Mouse (Mus musculus) heart, embryonic 13.5 days (tissue): ENCODE results near the gene Itpr1. TPM values are rescaled to one million over a fixed set of nuclear protein-coding genes. Genes with fewer than 3 reads are reported as not detected.

Experiments
- ATAC-seq: fragments of 200-750 bp; cut with Nextera tagmentation; 2 replicates; pipeline ENCODE4 v1.8.0; 2017; ENCODE audit warnings: moderate TSS enrichment; ENCODE audit not compliant: insufficient number of reproducible peaks, low FRiP score, low TSS enrichment; ENCODE audit errors: extremely low read depth
- H3K27ac ChIP-seq: fragments of 300-500 bp; sonication (generic); replicated peaks from 2 replicates; pipeline ENCODE4 v1.5.1; 2015; ENCODE audit warnings: moderate library complexity, mild to moderate bottlenecking, inconsistent platforms
- H3K27me3 ChIP-seq: fragments of 300-500 bp; sonication (generic); replicated peaks from 2 replicates; pipeline ENCODE4 v1.6.1; 2015; ENCODE audit warnings: mild to moderate bottlenecking, inconsistent platforms
- H3K36me3 ChIP-seq: fragments of 300-500 bp; sonication (generic); 2 replicates; pipeline ENCODE4 v1.6.1; 2015; ENCODE audit warnings: mild to moderate bottlenecking, inconsistent platforms
- H3K4me1 ChIP-seq: fragments of 300-500 bp; sonication (generic); 2 replicates; pipeline ENCODE4 v1.6.1; 2015; ENCODE audit warnings: inconsistent platforms
- H3K4me2 ChIP-seq: fragments of 300-500 bp; sonication (generic); 2 replicates; pipeline ENCODE4 v1.6.1; 2015; ENCODE audit warnings: inconsistent platforms, mild to moderate bottlenecking, moderate library complexity
- H3K4me3 ChIP-seq: fragments of 300-500 bp; sonication (generic); 2 replicates; pipeline ENCODE4 v1.5.1; 2015; ENCODE audit warnings: moderate library complexity, mild to moderate bottlenecking, inconsistent platforms
- H3K9ac ChIP-seq: fragments of 300-500 bp; sonication (generic); 2 replicates; pipeline ENCODE4 v1.6.1; 2015; ENCODE audit warnings: inconsistent platforms, mild to moderate bottlenecking, moderate library complexity
- H3K9me3 ChIP-seq: fragments of 300-500 bp; sonication (generic); 2 replicates; pipeline ENCODE4 v1.6.1; 2016; ENCODE audit warnings: inconsistent platforms
- WGBS: fragments of 180-500 bp; shearing (Covaris S2); methylation state at CpG from one replicate; pipeline ENCODE4 v1.1.7; 2015; ENCODE audit warnings: mixed read lengths; 5-methylcytosine and 5-hydroxymethylcytosine counted together
- polyA plus RNA-seq: library from polyadenylated mRNA; unstranded; fragments of >200 nt; fragmentation: Nextera tagmentation; extraction: Ambion mirVana; gene quantifications from 2 replicates; pipeline ENCODE4 v1.2.1, GENCODE M21; 2015

Itpr1 gene
- polyA plus RNA-seq, 1 experiment from 2014 or later: 12.1 TPM

DNA sequence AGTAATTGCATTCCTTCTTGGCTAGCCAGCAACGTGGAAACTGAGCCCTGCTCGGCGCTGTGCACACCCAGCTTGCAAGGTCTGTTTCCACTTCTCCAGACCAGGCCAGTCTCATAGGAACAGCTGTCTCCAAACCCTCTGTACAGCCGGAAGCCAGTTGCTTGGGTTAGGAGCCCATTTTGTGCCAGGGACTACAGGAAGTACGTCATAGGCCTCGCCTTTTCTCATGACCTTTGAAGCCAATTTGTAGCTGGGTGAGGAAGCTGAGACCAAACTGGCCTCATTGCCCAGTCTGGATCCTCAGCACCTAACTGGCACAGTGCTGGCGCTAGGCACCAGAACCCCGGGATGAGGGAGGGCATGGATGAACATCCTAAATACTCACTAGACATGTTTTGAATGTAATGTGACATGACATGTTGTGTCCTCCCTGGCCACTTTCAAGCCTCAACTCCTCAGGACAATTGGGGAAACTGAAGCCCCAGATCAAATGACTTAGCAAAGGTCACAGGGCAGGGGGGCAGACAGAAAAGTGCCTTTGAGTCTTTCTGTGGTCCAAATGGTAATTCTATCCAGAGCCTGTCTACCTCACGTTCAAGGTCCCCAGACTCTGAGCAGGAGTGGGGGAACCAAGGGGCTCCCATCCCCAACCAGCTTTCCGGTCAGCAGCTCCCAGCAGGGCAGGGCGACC is 357.6 kb downstream of the Itpr1 start:
- Histone ChIP-seq H3K4me3 (peak overlapping the region; percentile 55), H3K27ac (peak overlapping the region; percentile 82), H3K4me2 (peak overlapping the region; percentile 70), H3K9ac (peak overlapping the region; percentile 78), H3K27me3 (no peaks in the 10 kb centered on the region), H3K36me3 (no peaks in the 10 kb centered on the region), H3K4me1 (peaks cover 26% of the 10 kb centered on the region), H3K9me3 (no peaks in the 10 kb centered on the region)
- 40% methylated on average over 11 of the region's 11 CpGs for whole genome bisulfite sequencing
- ATAC-seq: no peak

DNA sequence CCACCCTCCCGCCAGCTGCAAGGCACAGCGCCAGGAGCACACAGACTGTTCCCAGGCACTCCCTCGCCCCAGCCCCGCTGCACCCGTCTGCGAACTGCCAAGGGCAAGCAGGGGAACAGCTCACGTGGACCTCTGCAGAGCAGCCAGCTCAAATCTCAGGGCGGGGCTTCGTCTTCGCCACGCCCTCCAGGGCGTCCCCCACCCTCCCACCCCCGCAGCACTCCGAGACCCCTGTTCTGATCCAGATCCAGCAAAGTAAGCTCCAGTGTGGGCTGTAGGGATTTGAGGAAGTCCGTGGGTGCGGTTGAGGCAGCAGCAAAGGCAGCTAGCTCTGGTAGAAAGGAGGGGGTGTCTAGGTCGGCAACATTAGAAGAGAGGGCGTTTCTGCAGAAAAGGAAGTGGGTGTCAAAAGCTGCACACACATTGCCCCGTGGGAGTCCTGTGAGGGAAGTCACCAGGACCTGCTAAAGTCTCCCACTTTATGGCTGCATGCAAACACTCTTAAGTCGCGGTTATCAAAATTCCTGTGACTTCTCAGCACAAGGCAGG is 358.2 kb downstream of the Itpr1 start:
- Histone ChIP-seq H3K4me2 (peak overlapping the region; percentile 70), H3K36me3 (no peaks in the 10 kb centered on the region), H3K9me3 (no peaks in the 10 kb centered on the region), H3K27me3 (no peaks in the 10 kb centered on the region), H3K4me3 (peak overlapping the region; percentile 55), H3K27ac (peak overlapping the region; percentile 82), H3K9ac (peak overlapping the region; percentile 78), H3K4me1 (peaks cover 26% of the 10 kb centered on the region)
- WGBS: 1% methylated on average over 21 of the region's 21 CpGs
- peak; percentile 77; the same call in 1 of the 2 replicates for ATAC-seq

DNA sequence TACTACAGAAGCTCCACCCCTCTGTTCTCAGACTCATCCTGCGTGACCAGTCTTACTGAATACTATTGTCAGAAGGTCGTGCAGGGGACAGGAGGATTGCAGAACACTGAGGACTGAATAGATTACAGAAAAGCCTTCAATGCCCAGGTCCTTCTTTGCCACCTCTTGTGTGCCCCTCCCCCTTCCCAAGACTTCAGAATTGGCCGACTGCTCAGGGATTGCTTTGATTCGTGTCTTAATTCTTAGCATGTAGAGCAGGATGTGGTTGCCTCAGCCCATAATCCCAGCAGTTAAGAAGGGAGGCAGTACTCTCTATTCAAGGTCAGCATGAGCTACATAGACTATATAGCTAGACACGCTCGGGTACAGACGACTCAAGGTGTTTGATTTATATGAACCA is 359.8 kb downstream of the Itpr1 start:
- H3K4me3 ChIP-seq: no peak overlapping the region
- H3K4me2 ChIP-seq: no peak overlapping the region
- ATAC-seq: no peak
- H3K9me3 ChIP-seq: no peaks in the 10 kb centered on the region
- H3K9ac ChIP-seq: no peak overlapping the region
- H3K27me3 ChIP-seq: no peaks in the 10 kb centered on the region
- peaks cover 24% of the 10 kb centered on the region for H3K4me1 ChIP-seq
- no peak overlapping the region for H3K27ac ChIP-seq
- H3K36me3 ChIP-seq: no peaks in the 10 kb centered on the region
- WGBS: 66% methylated on average over 7 of the region's 7 CpGs

DNA sequence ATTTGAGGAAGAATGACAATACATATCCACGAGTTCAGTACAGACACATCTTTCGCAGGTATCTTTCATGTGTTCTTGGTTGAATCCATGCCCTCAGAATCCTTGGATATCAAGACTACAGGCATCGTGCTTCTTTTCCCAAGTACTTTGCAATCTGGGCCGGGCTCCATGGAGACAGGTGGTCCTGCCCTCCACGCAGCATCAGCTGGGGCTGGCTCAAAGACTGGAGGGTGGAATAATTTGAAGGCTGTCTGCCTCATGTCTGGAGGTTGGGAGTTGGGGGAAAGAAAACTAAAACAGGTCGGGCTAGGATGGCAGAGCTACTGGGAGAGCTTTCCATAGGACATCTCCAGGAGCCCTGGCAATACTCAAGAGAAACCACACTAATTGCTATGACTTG is 364.2 kb downstream of the Itpr1 start:
- Histone ChIP-seq H3K4me1 (no peaks in the 10 kb centered on the region), H3K4me3 (no peak overlapping the region), H3K36me3 (no peaks in the 10 kb centered on the region), H3K9me3 (no peaks in the 10 kb centered on the region), H3K27ac (no peak overlapping the region), H3K27me3 (no peaks in the 10 kb centered on the region; the same call in 1 of the 2 replicates), H3K9ac (no peak overlapping the region), H3K4me2 (no peak overlapping the region)
- ATAC-seq: no peak
- 85% methylated on average over 6 of the region's 6 CpGs for WGBS

DNA sequence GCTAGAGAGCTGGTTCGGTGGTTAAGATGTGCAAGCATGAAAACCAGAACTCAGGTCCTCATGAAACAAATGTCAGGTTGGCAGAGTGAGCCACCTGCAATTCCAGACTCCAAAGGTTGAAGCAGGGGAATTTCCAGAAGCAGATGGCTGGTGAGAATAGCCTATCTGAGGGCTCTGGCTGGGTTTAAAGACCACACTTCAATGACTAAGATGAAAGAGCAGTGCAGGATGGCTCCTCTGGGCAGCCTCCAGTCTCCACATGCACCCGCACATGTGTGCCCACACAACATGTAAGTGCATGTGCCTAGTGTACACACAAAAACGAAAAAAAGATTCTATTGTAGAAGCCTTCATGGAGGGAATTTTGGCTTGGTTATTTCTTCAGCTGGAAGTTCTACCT is 375.5 kb downstream of the Itpr1 start:
- WGBS: 75% methylated on average over 3 of the region's 3 CpGs
- no peaks in the 10 kb centered on the region for H3K4me1 ChIP-seq

DNA sequence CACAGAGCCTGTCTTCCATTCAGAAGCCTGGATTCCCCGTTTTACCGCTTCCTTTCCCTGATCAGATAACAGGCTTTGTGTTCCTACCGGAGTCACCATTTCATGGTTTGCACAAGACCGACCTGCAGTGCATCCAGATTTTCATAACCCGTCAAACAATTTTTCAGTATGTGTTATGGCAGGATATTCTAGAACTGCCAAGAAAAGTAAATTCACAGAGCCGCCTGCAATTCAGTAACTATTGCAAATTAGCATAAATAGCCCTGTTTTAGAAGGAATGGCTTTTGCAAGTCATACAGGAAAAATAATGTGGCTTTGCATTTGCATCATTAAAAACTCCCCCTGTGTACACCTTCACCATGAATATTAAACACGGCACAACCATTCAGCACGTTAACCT is 379.3 kb downstream of the Itpr1 start:
- ATAC-seq: no peak
- 66% methylated on average over 8 of the region's 8 CpGs for WGBS
- H3K27me3 ChIP-seq: no peaks in the 10 kb centered on the region
- H3K9ac ChIP-seq: no peak overlapping the region
- no peak overlapping the region for H3K4me2 ChIP-seq
- no peaks in the 10 kb centered on the region; the same call in 1 of the 2 replicates for H3K4me1 ChIP-seq
- no peaks in the 10 kb centered on the region for H3K9me3 ChIP-seq
- H3K27ac ChIP-seq: no peak overlapping the region
- H3K4me3 ChIP-seq: no peak overlapping the region
- no peaks in the 10 kb centered on the region for H3K36me3 ChIP-seq

More for the DNA sequence above, 375.5 kb downstream of the Itpr1 start:
- Histone ChIP-seq H3K9me3 (no peaks in the 10 kb centered on the region), H3K9ac (no peak overlapping the region), H3K4me2 (no peak overlapping the region), H3K36me3 (no peaks in the 10 kb centered on the region), H3K4me3 (no peak overlapping the region), H3K27me3 (no peaks in the 10 kb centered on the region), H3K27ac (no peak overlapping the region)
- no peak for ATAC-seq

GRCm38 (mm10) chr6:108592636-108593035 is 379.7 kb downstream of the Itpr1 start:
- Histone ChIP-seq H3K36me3 (no peaks in the 10 kb centered on the region), H3K4me2 (no peak overlapping the region), H3K9ac (no peak overlapping the region), H3K4me3 (no peak overlapping the region), H3K4me1 (no peaks in the 10 kb centered on the region; the same call in 1 of the 2 replicates), H3K27me3 (no peaks in the 10 kb centered on the region), H3K9me3 (no peaks in the 10 kb centered on the region), H3K27ac (no peak overlapping the region)
- WGBS: 60% methylated on average over 6 of the region's 6 CpGs
- ATAC-seq: no peak

DNA sequence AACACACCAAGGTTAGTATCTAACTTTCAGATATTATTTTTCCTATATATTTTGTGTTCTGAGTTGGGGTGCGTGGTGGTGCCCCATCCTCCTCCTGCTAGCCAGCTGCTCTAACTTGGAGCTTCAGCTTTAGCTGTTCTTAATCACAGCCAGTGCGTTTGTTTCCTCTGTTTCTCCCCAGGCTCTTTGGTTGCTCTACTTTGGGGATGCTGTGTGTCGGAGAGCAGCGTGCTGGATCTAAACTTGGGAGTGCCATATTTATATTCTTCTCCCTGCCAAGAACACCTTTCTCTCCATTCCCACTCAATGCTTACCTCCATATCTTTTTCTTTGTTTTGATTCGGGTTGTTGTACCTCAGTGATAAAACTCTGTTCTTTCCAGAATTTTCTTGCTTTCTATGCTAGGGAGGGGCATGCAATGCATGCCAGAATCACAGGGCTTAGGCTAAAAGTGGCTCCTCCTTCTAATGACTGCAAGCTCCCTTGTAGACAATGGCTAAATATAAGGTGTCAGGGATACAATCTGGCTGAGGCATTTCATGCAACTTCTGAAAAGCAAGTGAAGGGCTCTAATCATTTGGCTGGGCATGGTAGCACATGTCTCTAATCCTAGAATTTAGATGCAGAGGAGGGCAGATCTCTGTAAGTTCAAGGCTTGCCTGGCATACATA is 381.4 kb downstream of the Itpr1 start:
- 69% methylated on average over 5 of the region's 5 CpGs for WGBS
- H3K27me3 ChIP-seq: no peaks in the 10 kb centered on the region
- no peak overlapping the region for H3K4me2 ChIP-seq
- H3K4me3 ChIP-seq: no peak overlapping the region
- no peaks in the 10 kb centered on the region; the same call in 1 of the 2 replicates for H3K4me1 ChIP-seq
- H3K9ac ChIP-seq: no peak overlapping the region
- H3K36me3 ChIP-seq: no peaks in the 10 kb centered on the region
- ATAC-seq: no peak
- H3K27ac ChIP-seq: no peak overlapping the region
- no peaks in the 10 kb centered on the region for H3K9me3 ChIP-seq

DNA sequence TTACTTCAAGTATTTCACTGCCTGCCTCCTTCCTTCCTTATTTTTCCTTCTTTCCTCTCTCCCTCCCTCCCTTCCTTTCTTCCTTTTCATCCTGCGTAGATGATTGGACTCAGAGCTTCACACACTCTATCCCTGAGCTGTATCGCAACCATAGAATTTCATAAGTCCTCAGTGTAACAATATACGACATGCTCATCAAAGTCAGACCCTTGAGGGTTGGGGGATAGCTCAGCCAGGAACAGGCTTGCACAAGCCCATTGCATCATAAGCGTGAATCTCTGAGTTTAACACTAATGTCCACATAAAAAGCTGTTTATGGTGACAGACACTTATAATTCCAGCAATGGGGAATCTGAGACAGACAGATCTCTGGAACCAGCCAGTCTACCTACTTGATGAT is 385.8 kb downstream of the Itpr1 start:
- 75% methylated on average over 4 of the region's 4 CpGs for WGBS

GRCm38 (mm10) chr6:108599317-108599716 is 386.4 kb downstream of the Itpr1 start:
- H3K4me2 ChIP-seq: no peak overlapping the region
- H3K36me3 ChIP-seq: no peaks in the 10 kb centered on the region
- 78% methylated on average over 2 of the region's 2 CpGs for WGBS
- no peaks in the 10 kb centered on the region for H3K9me3 ChIP-seq
- H3K4me1 ChIP-seq: no peaks in the 10 kb centered on the region; the same call in 1 of the 2 replicates
- no peak overlapping the region for H3K27ac ChIP-seq
- no peaks in the 10 kb centered on the region for H3K27me3 ChIP-seq
- H3K9ac ChIP-seq: no peak overlapping the region
- no peak for ATAC-seq
- no peak overlapping the region for H3K4me3 ChIP-seq

More for the DNA sequence above, 385.8 kb downstream of the Itpr1 start:
- no peaks in the 10 kb centered on the region for H3K27me3 ChIP-seq
- no peak overlapping the region for H3K4me2 ChIP-seq
- H3K36me3 ChIP-seq: no peaks in the 10 kb centered on the region
- no peak for ATAC-seq
- no peaks in the 10 kb centered on the region for H3K9me3 ChIP-seq
- H3K27ac ChIP-seq: no peak overlapping the region
- H3K4me1 ChIP-seq: no peaks in the 10 kb centered on the region; the same call in 1 of the 2 replicates
- no peak overlapping the region for H3K4me3 ChIP-seq
- no peak overlapping the region for H3K9ac ChIP-seq
